Mouse (Mus musculus) liver, embryonic 14.5 days (tissue): ENCODE data around the gene Tfpt.

ENCODE experiments used
- CTCF ChIP-seq: IDR thresholded peaks from 2 replicates; pipeline ENCODE4 v1.5.1; 2016; ENCODE audit warnings: antibody characterized with exemption, low read depth, control low read depth
- EP300 ChIP-seq: IDR thresholded peaks from 2 replicates; pipeline ENCODE4 v1.6.1; 2016; ENCODE audit warnings: antibody characterized with exemption, low read depth

GRCm38 (mm10) chr7:3578952-3579546 is 50.7 kb downstream of the Tfpt start:
- TF ChIP-seq CTCF, result no peak
- TF ChIP-seq EP300, result no peak
